Mouse (Mus musculus): ENCODE measurements around the gene Nags.

DNA sequence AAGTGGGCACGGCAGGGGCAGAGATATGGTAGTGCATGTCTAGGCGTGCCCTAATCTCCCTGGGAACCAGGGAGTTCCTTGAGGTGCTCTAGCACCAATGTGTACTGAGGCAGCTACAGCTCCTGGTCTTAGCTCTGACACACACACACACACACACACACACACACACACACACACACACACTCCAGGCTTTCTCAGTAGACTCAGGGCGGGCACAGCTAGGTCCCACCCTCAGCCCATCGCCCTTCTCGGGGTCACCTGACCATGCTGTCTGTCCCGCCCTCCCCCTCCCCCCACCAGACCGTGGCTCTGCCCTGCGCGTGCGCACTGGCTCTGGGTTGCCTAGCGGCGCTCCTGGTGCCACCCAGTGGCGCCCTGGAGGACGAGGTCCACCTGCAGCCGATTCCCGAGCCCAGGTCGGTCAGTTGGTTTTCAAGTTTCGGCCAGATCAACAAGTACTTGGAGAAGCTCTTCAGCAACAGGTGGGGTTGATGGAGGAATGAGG, 48.4 kb upstream of the Nags start:
- TF ChIP-seq POLR2A (IDR thresholded peaks at IDR 0.05; ENCODE audit: borderline replicate concordance, extremely low read depth, low read depth, low read length): no peak
- no peak for TF ChIP-seq CTCF (IDR thresholded peaks at IDR 0.05; ENCODE audit: insufficient read depth, low read length)
